Mouse (Mus musculus) liver, postnatal 0 days (tissue): Measurements from ENCODE around the gene Lsg1.

Experiments
- CTCF ChIP-seq: sonication (generic); IDR thresholded peaks from 2 replicates; pipeline ENCODE4 v1.5.1; 2016; ENCODE audit warnings: antibody characterized with exemption, low read depth
- EP300 ChIP-seq: IDR thresholded peaks from 2 replicates; pipeline ENCODE4 v1.6.1; 2016; ENCODE audit warnings: antibody characterized with exemption, low read depth, mild to moderate bottlenecking

DNA sequence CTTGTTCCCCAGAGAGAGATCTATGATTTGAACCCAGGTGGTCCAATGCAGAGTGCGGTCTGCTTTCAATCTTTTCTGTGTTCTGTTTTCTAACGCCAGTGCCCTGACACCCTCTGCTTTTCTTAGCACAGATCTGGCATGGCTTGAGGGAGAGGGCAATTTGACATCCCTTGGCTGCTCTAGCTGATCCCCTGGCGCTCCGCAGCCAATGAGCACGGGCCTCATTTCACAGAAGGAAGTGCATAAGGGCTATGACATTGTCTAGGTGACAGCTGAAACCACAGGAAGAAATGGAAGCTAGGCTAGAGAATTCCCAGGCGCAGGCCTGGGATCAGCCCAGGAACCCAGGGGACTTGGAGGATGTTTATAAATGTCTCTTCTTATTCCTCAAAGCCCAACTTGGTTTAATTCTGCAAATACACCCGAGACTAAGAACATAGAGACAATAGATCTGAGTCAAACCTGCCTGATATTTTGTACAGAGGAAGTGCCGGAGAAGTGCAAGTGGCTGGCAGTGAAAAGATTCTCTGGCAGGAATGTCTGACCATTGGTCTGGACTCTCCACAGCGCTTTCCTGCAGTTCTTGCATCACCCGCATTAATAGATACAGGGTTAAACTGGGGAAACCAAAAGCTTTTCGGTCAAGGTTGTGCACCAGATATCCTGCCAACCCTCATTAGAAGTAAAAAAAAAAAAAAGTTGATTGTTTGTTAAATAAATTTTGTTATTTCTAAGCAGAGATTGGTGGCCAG, 40.4 kb upstream of the Lsg1 start:
- no peak for TF ChIP-seq CTCF
- TF ChIP-seq EP300: no peak
